Mouse (Mus musculus) kidney, adult 2 months (tissue): ENCODE results near the gene Pdzrn4.

ENCODE experiments used
- CTCF ChIP-seq: fragments of 200-500 bp; conservative IDR thresholded peaks from 2 replicates; pipeline ENCODE4 v1.5.1; 2011; ENCODE audit warnings: low read depth, mild to moderate bottlenecking, control low read depth, low read length, moderate library complexity, mixed read lengths; ENCODE audit not compliant: insufficient read depth, insufficient read length
- POLR2A ChIP-seq: fragments of 200-500 bp; IDR thresholded peaks from one replicate; pipeline ENCODE4 v1.6.1; 2011; ENCODE audit warnings: low read depth, low read length, control low read depth

GRCm38 (mm10) chr15:92416141-92416540 is 19.5 kb downstream of the Pdzrn4 start:
- TF ChIP-seq CTCF (no peak), POLR2A (no peak)
